Mouse (Mus musculus): Measurements from ENCODE around the gene Slc39a10. TPM values are rescaled to one million over a fixed set of nuclear protein-coding genes. Genes with fewer than 3 reads are reported as not detected.

The Slc39a10 gene
- polyA plus RNA-seq, 1 experiment from 2014 or later: 46.9 TPM

GRCm38 (mm10) chr1:46885231-46885630, 7.4 kb downstream of the Slc39a10 start:
- Histone ChIP-seq H3K4me3 (replicated peaks; ENCODE audit: low read length) (no peak overlapping the region), H3K4me2 (ENCODE audit: low read depth, low read length) (0 out of 2 replicates have a peak overlapping the region, but pooled peaks have one; percentile 50), H3K27ac (ENCODE audit: low read length) (peak overlapping the region; percentile 85), H3K36me3 (ENCODE audit: control insufficient read depth, insufficient read depth, low read length) (no peaks in the 10 kb centered on the region), H3K4me1 (ENCODE audit: control insufficient read depth, insufficient read depth, low read length) (peaks cover 9% of the 10 kb centered on the region), H3K27me3 (ENCODE audit: control insufficient read depth, insufficient read depth, low read length) (no peaks in the 10 kb centered on the region), H3K9me3 (replicated peaks; ENCODE audit: control insufficient read depth, low read length) (no peaks in the 10 kb centered on the region), H3K9ac (ENCODE audit: low read length) (no peak overlapping the region)
- 17% methylated on average over 3 of the region's 3 CpGs for WGBS
- ATAC-seq (ENCODE audit: insufficient read depth, low FRiP score): no peak

DNA sequence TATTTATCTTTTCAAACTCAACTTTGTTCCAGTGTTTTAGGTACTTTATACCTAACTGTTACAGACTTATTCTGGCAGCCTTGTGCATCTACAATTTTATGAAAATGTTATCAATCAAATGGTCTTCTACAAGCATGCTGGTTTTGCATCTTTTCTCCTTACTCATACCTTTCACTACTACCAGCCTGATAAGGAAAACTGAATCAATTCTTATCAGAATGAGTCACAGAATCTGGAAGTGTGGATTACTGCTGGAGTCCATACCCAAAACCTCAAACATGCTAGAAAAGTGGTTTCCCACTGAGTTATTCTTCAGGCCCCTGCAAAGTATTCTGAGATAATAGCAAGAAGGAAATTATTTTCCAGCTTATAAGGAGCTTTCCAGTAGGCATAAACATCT, 12.7 kb downstream of the Slc39a10 start:
- no peak overlapping the region for H3K27ac ChIP-seq (ENCODE audit: low read length)
- H3K4me1 ChIP-seq (ENCODE audit: control insufficient read depth, insufficient read depth, low read length): no peaks in the 10 kb centered on the region
- H3K4me3 ChIP-seq (replicated peaks; ENCODE audit: low read length): no peak overlapping the region
- no peaks in the 10 kb centered on the region for H3K27me3 ChIP-seq (ENCODE audit: control insufficient read depth, insufficient read depth, low read length)
- no peaks in the 10 kb centered on the region for H3K36me3 ChIP-seq (ENCODE audit: control insufficient read depth, insufficient read depth, low read length)
- no peaks in the 10 kb centered on the region for H3K9me3 ChIP-seq (replicated peaks; ENCODE audit: control insufficient read depth, low read length)
- no peak overlapping the region for H3K9ac ChIP-seq (ENCODE audit: low read length)
- ATAC-seq (ENCODE audit: insufficient read depth, low FRiP score): no peak
- H3K4me2 ChIP-seq (ENCODE audit: low read depth, low read length): no peak overlapping the region

GRCm38 (mm10) chr1:46873770-46874169, 18.9 kb downstream of the Slc39a10 start:
- Histone ChIP-seq H3K9ac (ENCODE audit: low read length) (no peak overlapping the region), H3K27me3 (ENCODE audit: control insufficient read depth, insufficient read depth, low read length) (no peaks in the 10 kb centered on the region), H3K4me1 (ENCODE audit: control insufficient read depth, insufficient read depth, low read length) (no peaks in the 10 kb centered on the region), H3K4me2 (ENCODE audit: low read depth, low read length) (no peak overlapping the region), H3K9me3 (replicated peaks; ENCODE audit: control insufficient read depth, low read length) (no peaks in the 10 kb centered on the region), H3K36me3 (ENCODE audit: control insufficient read depth, insufficient read depth, low read length) (no peaks in the 10 kb centered on the region), H3K4me3 (replicated peaks; ENCODE audit: low read length) (no peak overlapping the region), H3K27ac (ENCODE audit: low read length) (no peak overlapping the region)
- ATAC-seq (ENCODE audit: insufficient read depth, low FRiP score): no peak
- 51% methylated on average over 3 of the region's 3 CpGs for WGBS

DNA sequence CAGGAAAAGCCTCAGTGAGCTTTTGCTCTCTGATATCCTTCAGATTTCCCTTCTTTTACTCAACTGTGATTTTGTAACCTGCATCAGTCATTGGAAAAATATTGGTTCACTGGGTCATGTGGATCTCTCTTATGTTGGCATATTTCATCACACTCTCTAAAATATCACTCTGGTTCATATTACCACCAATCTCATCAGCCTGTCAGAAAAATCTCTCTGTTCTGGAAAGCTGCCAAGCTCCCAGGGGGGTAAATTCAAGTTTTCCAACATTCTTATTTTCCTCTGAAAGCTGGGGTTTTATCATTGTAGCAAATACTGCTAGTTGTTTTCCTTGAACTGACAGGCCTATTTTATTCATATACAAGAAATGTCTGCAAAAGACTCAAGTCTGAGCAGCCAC, 22.9 kb downstream of the Slc39a10 start:
- Histone ChIP-seq H3K27ac (ENCODE audit: low read length) (no peak overlapping the region), H3K27me3 (ENCODE audit: control insufficient read depth, insufficient read depth, low read length) (no peaks in the 10 kb centered on the region), H3K36me3 (ENCODE audit: control insufficient read depth, insufficient read depth, low read length) (no peaks in the 10 kb centered on the region), H3K4me2 (ENCODE audit: low read depth, low read length) (no peak overlapping the region), H3K9ac (ENCODE audit: low read length) (no peak overlapping the region), H3K4me3 (replicated peaks; ENCODE audit: low read length) (no peak overlapping the region), H3K9me3 (replicated peaks; ENCODE audit: control insufficient read depth, low read length) (no peaks in the 10 kb centered on the region), H3K4me1 (ENCODE audit: control insufficient read depth, insufficient read depth, low read length) (no peaks in the 10 kb centered on the region)
- ATAC-seq (ENCODE audit: insufficient read depth, low FRiP score): no peak

DNA sequence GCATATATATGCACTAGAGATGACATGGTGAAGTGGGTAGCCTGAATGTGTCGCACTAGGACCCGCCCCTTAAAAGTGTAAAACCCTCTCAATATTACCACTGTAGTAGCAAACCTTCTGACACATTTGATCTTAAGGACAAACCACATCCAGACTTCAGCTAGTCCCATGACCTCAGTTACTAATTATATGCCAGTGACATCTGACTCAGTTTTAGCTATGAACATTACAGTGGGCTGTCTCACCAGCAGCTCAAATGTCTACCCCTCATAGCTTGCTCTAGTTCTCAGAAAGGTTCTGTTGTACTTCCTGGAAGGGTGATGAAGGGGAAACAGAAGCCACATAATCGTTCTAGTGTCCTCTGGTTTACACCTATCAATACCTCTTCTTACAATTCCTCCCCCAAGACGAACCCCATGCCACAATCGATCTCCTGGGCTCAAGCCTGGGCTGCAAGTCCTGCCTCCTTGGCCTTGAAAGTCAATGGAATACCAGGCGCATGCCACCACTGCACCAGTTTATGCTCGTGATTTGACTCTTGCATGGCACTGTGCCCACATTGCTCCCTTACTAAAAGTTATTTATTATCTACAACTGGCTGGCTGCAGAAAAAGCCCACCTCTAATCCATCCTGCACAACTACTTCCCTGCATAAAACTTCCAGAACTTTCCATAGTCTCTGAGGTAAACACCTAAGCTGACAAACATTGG, 28.3 kb downstream of the Slc39a10 start:
- 80% methylated on average over 7 of the region's 7 CpGs for WGBS
- Histone ChIP-seq H3K9ac (ENCODE audit: low read length) (no peak overlapping the region), H3K9me3 (replicated peaks; ENCODE audit: control insufficient read depth, low read length) (no peaks in the 10 kb centered on the region), H3K4me2 (ENCODE audit: low read depth, low read length) (no peak overlapping the region), H3K4me3 (replicated peaks; ENCODE audit: low read length) (no peak overlapping the region), H3K4me1 (ENCODE audit: control insufficient read depth, insufficient read depth, low read length) (no peaks in the 10 kb centered on the region), H3K27ac (ENCODE audit: low read length) (no peak overlapping the region), H3K27me3 (ENCODE audit: control insufficient read depth, insufficient read depth, low read length) (no peaks in the 10 kb centered on the region), H3K36me3 (ENCODE audit: control insufficient read depth, insufficient read depth, low read length) (no peaks in the 10 kb centered on the region)
- ATAC-seq (ENCODE audit: insufficient read depth, low FRiP score): peak; percentile 47; the same call in 1 of the 2 replicates

GRCm38 (mm10) chr1:46863434-46863833, 29.2 kb downstream of the Slc39a10 start:
- no peaks in the 10 kb centered on the region for H3K4me1 ChIP-seq (ENCODE audit: control insufficient read depth, insufficient read depth, low read length)
- H3K9me3 ChIP-seq (replicated peaks; ENCODE audit: control insufficient read depth, low read length): no peaks in the 10 kb centered on the region
- WGBS: 85% methylated on average over 2 of the region's 2 CpGs
- H3K4me3 ChIP-seq (replicated peaks; ENCODE audit: low read length): no peak overlapping the region
- no peaks in the 10 kb centered on the region for H3K36me3 ChIP-seq (ENCODE audit: control insufficient read depth, insufficient read depth, low read length)
- no peak for ATAC-seq (ENCODE audit: insufficient read depth, low FRiP score)
- H3K4me2 ChIP-seq (ENCODE audit: low read depth, low read length): no peak overlapping the region
- H3K27ac ChIP-seq (ENCODE audit: low read length): no peak overlapping the region
- H3K27me3 ChIP-seq (ENCODE audit: control insufficient read depth, insufficient read depth, low read length): no peaks in the 10 kb centered on the region
- H3K9ac ChIP-seq (ENCODE audit: low read length): no peak overlapping the region

DNA sequence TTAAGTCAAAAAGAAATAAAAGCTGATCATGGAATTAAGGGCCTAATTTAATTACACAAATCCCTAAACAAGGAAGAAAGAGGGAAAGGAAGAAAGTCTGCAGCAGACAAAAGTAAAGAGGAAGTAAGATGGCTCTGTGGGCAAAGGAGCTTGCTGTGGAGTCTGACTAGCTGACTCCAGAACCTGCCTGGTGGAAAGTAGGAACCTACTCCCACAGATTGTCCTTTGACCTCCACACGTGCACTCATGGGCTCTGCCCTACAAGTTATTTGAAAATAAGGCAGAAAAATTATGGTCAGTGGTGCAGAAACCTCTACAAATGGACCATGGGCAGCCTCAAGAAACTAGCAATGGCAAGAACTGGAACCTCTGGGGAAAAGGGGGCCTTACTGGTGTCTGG, 32.6 kb downstream of the Slc39a10 start:
- no peak for ATAC-seq (ENCODE audit: insufficient read depth, low FRiP score)
- Histone ChIP-seq H3K27ac (ENCODE audit: low read length) (no peak overlapping the region), H3K9me3 (replicated peaks; ENCODE audit: control insufficient read depth, low read length) (no peaks in the 10 kb centered on the region), H3K36me3 (ENCODE audit: control insufficient read depth, insufficient read depth, low read length) (no peaks in the 10 kb centered on the region), H3K4me1 (ENCODE audit: control insufficient read depth, insufficient read depth, low read length) (no peaks in the 10 kb centered on the region), H3K4me3 (replicated peaks; ENCODE audit: low read length) (no peak overlapping the region), H3K4me2 (ENCODE audit: low read depth, low read length) (no peak overlapping the region), H3K9ac (ENCODE audit: low read length) (no peak overlapping the region), H3K27me3 (ENCODE audit: control insufficient read depth, insufficient read depth, low read length) (no peaks in the 10 kb centered on the region)
- 54% methylated on average over 1 of the region's 1 CpGs for WGBS

DNA sequence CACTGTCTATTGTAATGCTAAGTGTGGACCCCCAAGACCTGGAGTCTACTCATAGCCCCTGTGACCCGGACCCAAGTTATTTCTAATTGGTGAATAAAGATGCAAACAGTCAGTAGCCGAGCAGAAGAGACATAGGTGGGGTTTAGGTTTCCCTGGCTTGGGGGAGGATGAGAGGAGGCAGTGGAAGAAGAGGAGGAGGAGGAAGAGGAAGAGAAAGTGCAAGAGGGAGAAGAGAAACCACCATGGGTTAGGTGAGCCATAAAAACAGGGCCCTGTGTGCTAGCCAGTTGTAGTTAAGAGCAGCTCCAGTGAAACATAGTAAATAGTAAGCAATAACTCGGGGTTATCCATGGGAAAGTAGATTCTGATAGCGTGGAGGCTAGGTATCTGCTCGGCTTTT, 34.1 kb downstream of the Slc39a10 start:
- H3K4me1 ChIP-seq (ENCODE audit: control insufficient read depth, insufficient read depth, low read length): peaks cover 6% of the 10 kb centered on the region; the same call in 1 of the 2 replicates
- no peak overlapping the region for H3K27ac ChIP-seq (ENCODE audit: low read length)
- no peak for ATAC-seq (ENCODE audit: insufficient read depth, low FRiP score)
- no peaks in the 10 kb centered on the region for H3K9me3 ChIP-seq (replicated peaks; ENCODE audit: control insufficient read depth, low read length)
- no peaks in the 10 kb centered on the region for H3K36me3 ChIP-seq (ENCODE audit: control insufficient read depth, insufficient read depth, low read length)
- WGBS: 82% methylated on average over 5 of the region's 5 CpGs
- H3K27me3 ChIP-seq (ENCODE audit: control insufficient read depth, insufficient read depth, low read length): no peaks in the 10 kb centered on the region
- H3K4me2 ChIP-seq (ENCODE audit: low read depth, low read length): no peak overlapping the region
- no peak overlapping the region for H3K9ac ChIP-seq (ENCODE audit: low read length)
- no peak overlapping the region for H3K4me3 ChIP-seq (replicated peaks; ENCODE audit: low read length)

- Histone ChIP-seq H3K4me3 (replicated peaks; ENCODE audit: low read length) (no peak overlapping the region), H3K9me3 (replicated peaks; ENCODE audit: control insufficient read depth, low read length) (no peaks in the 10 kb centered on the region), H3K27me3 (ENCODE audit: control insufficient read depth, insufficient read depth, low read length) (no peaks in the 10 kb centered on the region), H3K36me3 (ENCODE audit: control insufficient read depth, insufficient read depth, low read length) (no peaks in the 10 kb centered on the region), H3K27ac (ENCODE audit: low read length) (no peak overlapping the region), H3K4me2 (ENCODE audit: low read depth, low read length) (no peak overlapping the region), H3K9ac (ENCODE audit: low read length) (no peak overlapping the region), H3K4me1 (ENCODE audit: control insufficient read depth, insufficient read depth, low read length) (peaks cover 8% of the 10 kb centered on the region)
- 27% methylated on average over 4 of the region's 4 CpGs for WGBS
- no peak for ATAC-seq (ENCODE audit: insufficient read depth, low FRiP score)
Observed at GRCm38 (mm10) chr1:46856498-46856897, 36.2 kb downstream of the Slc39a10 start.
